Mouse (Mus musculus) heart, postnatal 0 days (tissue): ENCODE measurements around the gene Gm29049. TPM values are rescaled to one million over a fixed set of nuclear protein-coding genes. Genes with fewer than 3 reads are reported as not detected.
"Not testable (repeated sequence)": the region's sequence is repeated elsewhere in the genome, so short reads cannot be mapped to it uniquely, and the experiment has no call there.

Experiments
- ATAC-seq: fragments of 200-750 bp; cut with Nextera tagmentation; 2 replicates; pipeline ENCODE4 v1.8.0; 2017; ENCODE audit warnings: low read depth, moderate number of reproducible peaks, moderate library complexity; ENCODE audit not compliant: insufficient read depth
- DNase-seq: peaks from one replicate; pipeline ENCODE4 v3.0.0-alpha.2; 2016; ENCODE audit warnings: low spot score
- H3K27ac ChIP-seq: fragments of 300-500 bp; sonication (generic); 2 replicates; pipeline ENCODE4 v1.5.1; 2014; ENCODE audit warnings: low read depth, mild to moderate bottlenecking
- H3K27me3 ChIP-seq: fragments of 300-500 bp; sonication (generic); 2 replicates; pipeline ENCODE4 v1.6.1; 2014; ENCODE audit warnings: low read length, mixed read lengths; ENCODE audit not compliant: control insufficient read depth, insufficient read depth
- H3K36me3 ChIP-seq: fragments of 300-500 bp; sonication (generic); replicated peaks from 2 replicates; pipeline ENCODE4 v1.6.1; 2014; ENCODE audit warnings: low read length, mixed read lengths; ENCODE audit not compliant: control insufficient read depth, insufficient read depth
- H3K4me1 ChIP-seq: fragments of 300-500 bp; sonication (generic); 2 replicates; pipeline ENCODE4 v1.6.1; 2014; ENCODE audit warnings: antibody characterized with exemption; ENCODE audit not compliant: control insufficient read depth, insufficient read depth
- H3K4me2 ChIP-seq: fragments of 300-500 bp; sonication (generic); 2 replicates; pipeline ENCODE4 v1.6.1; 2014; ENCODE audit warnings: low read depth, mild to moderate bottlenecking, low read length, moderate library complexity
- H3K4me3 ChIP-seq: fragments of 300-500 bp; sonication (generic); 2 replicates; pipeline ENCODE4 v1.5.1; 2014; ENCODE audit warnings: low read depth, low read length
- H3K9ac ChIP-seq: fragments of 300-500 bp; sonication (generic); replicated peaks from 2 replicates; pipeline ENCODE4 v1.6.1; 2014; ENCODE audit warnings: low read depth, low read length, mixed read lengths
- H3K9me3 ChIP-seq: fragments of 300-500 bp; sonication (generic); replicated peaks from 2 replicates; pipeline ENCODE4 v1.6.1; 2016; ENCODE audit warnings: low read length; ENCODE audit not compliant: control insufficient read depth
- WGBS: fragments of 180-500 bp; shearing (Covaris S2); extraction: QIAGEN DNeasy Blood & Tissue Kit; methylation state at CpG from one replicate; pipeline ENCODE4 v1.1.7; 2014; 5-methylcytosine and 5-hydroxymethylcytosine counted together
- polyA plus RNA-seq: library from polyadenylated mRNA; unstranded; fragments of >200 nt; fragmentation: Nextera tagmentation; extraction: Ambion mirVana; gene quantifications from 2 replicates; pipeline ENCODE4 v1.2.1, GENCODE M21; 2015
- total RNA-seq: library from RNA; depleted of rRNA; stranded (reverse); fragments of >200 nt; gene quantifications from 2 replicates; pipeline ENCODE4 v1.2.3, GENCODE M21; 2014; ENCODE audit warnings: low replicate concordance; rRNA removed

Gm29049 gene
- total RNA-seq: not detected in 2 replicates
- not detected in 2 replicates for polyA plus RNA-seq

- H3K27me3 ChIP-seq, H3K36me3 ChIP-seq, ATAC-seq, H3K4me3 ChIP-seq, DNase-seq, H3K27ac ChIP-seq, H3K4me2 ChIP-seq, H3K9me3 ChIP-seq, H3K9ac ChIP-seq, H3K4me1 ChIP-seq: not testable (repeated sequence)
- WGBS: 42% methylated on average over 2 of the region's 3 CpGs
Measured at GRCm38 (mm10) chrY:7997068-7997467, at the start of gene Gm29049. Gm29049 (minus strand) TSS chrY:7997168.

Other genes with a start within 250 kb of the Gm29049 start
- gene Gm20825, start 74.3 kb upstream of the Gm29049 start, total RNA-seq: not detected in 2 replicates
- not detected in 2 replicates for gene Gm20825, start 74.3 kb upstream of the Gm29049 start, polyA plus RNA-seq